Mouse (Mus musculus) cortical plate, adult 2 months (tissue): ENCODE results near the gene Cd68.

Source experiments
- CTCF ChIP-seq: fragments of 200-500 bp; IDR thresholded peaks from 2 replicates; pipeline ENCODE4 v1.5.1; 2011; ENCODE audit warnings: mild to moderate bottlenecking, control low read depth, low read length; ENCODE audit not compliant: insufficient read depth; ENCODE audit errors: extremely low read depth
- POLR2A ChIP-seq: fragments of 200-500 bp; IDR thresholded peaks from 2 replicates; pipeline ENCODE4 v1.6.1; 2011; ENCODE audit warnings: mild to moderate bottlenecking, low read length, control low read depth; ENCODE audit not compliant: insufficient read depth; ENCODE audit errors: extremely low read depth

- no peak for TF ChIP-seq CTCF
- no peak for TF ChIP-seq POLR2A
These were observed 13.2 kb upstream of the Cd68 start for GRCm38 (mm10) chr11:69679144-69679543.
